Mouse (Mus musculus): ENCODE data around the gene Grap.

GRCm38 (mm10) chr11:61617293-61617975 is 35.6 kb upstream of the Grap start:
- TF ChIP-seq CTCF (IDR thresholded peaks at IDR 0.05): no peak
- TF ChIP-seq EP300 (IDR thresholded peaks at IDR 0.05): peak; percentile 96
